Mouse (Mus musculus): ENCODE measurements at regions not wholly inside any gene's neighbourhood (a gene's known extent, or its start where the extent isn't known, plus 50 kb on each side); places are given as distances from the start of the nearest gene placed in this dataset.

GRCm38 (mm10) chr4:94049629-94050310 is 506.6 kb upstream of the Gm10306 start:
- WGBS: 77% methylated on average over 5 of the region's 5 CpGs
- no peaks in the 10 kb centered on the region for H3K4me1 ChIP-seq (ENCODE audit: insufficient read depth, low read depth, low read length)
- H3K4me3 ChIP-seq (ENCODE audit: low read depth, low read length): no peak overlapping the region

GRCm38 (mm10) chr4:94052249-94053162 is 503.8 kb upstream of the Gm10306 start:
- Histone ChIP-seq H3K9ac (replicated peaks; ENCODE audit: low read depth) (no peak overlapping the region), H3K4me3 (ENCODE audit: low read depth, low read length) (no peak overlapping the region), H3K4me1 (ENCODE audit: insufficient read depth, low read depth, low read length) (no peaks in the 10 kb centered on the region), H3K27ac (ENCODE audit: low read length) (no peak overlapping the region), H3K4me2 (replicated peaks; ENCODE audit: low read depth, low read length) (no peak overlapping the region), H3K9me3 (ENCODE audit: low read length) (no peaks in the 10 kb centered on the region), H3K27me3 (replicated peaks; ENCODE audit: insufficient read depth, low read length) (no peaks in the 10 kb centered on the region), H3K36me3 (ENCODE audit: insufficient read depth, low read length) (no peaks in the 10 kb centered on the region)
- DNase-seq (ENCODE audit: low spot score) (no peak), ATAC-seq (no peak)
- no peak for TF ChIP-seq EP300 (IDR thresholded peaks at IDR 0.05)
- TF ChIP-seq CTCF (IDR thresholded peaks at IDR 0.05): no peak
- WGBS: 65% methylated on average over 11 of the region's 11 CpGs

More at GRCm38 (mm10) chr4:94049629-94050310, 506.6 kb upstream of the Gm10306 start:
- Histone ChIP-seq H3K27ac (ENCODE audit: low read length) (no peak overlapping the region), H3K9ac (replicated peaks; ENCODE audit: low read depth) (no peak overlapping the region), H3K9me3 (ENCODE audit: low read length) (no peaks in the 10 kb centered on the region), H3K36me3 (ENCODE audit: insufficient read depth, low read length) (no peaks in the 10 kb centered on the region), H3K4me2 (replicated peaks; ENCODE audit: low read depth, low read length) (no peak overlapping the region), H3K27me3 (replicated peaks; ENCODE audit: insufficient read depth, low read length) (no peaks in the 10 kb centered on the region)
- TF ChIP-seq EP300 (IDR thresholded peaks at IDR 0.05) (no peak), CTCF (IDR thresholded peaks at IDR 0.05) (no peak)
- ATAC-seq (no peak), DNase-seq (ENCODE audit: low spot score) (no peak)

GRCm38 (mm10) chr4:94073178-94073870 is 483.0 kb upstream of the Gm10306 start:
- Histone ChIP-seq H3K27ac (ENCODE audit: low read length) (no peak overlapping the region), H3K4me2 (replicated peaks; ENCODE audit: low read depth, low read length) (no peak overlapping the region), H3K9ac (replicated peaks; ENCODE audit: low read depth) (no peak overlapping the region), H3K4me1 (ENCODE audit: insufficient read depth, low read depth, low read length) (no peaks in the 10 kb centered on the region), H3K36me3 (ENCODE audit: insufficient read depth, low read length) (no peaks in the 10 kb centered on the region), H3K4me3 (ENCODE audit: low read depth, low read length) (no peak overlapping the region), H3K27me3 (replicated peaks; ENCODE audit: insufficient read depth, low read length) (no peaks in the 10 kb centered on the region), H3K9me3 (ENCODE audit: low read length) (no peaks in the 10 kb centered on the region)
- 77% methylated on average over 9 of the region's 9 CpGs for WGBS
- ATAC-seq (no peak), DNase-seq (ENCODE audit: low spot score) (no peak)
- TF ChIP-seq CTCF (IDR thresholded peaks at IDR 0.05) (no peak), EP300 (IDR thresholded peaks at IDR 0.05) (no peak)

GRCm38 (mm10) chr4:94082839-94083238 is 473.5 kb upstream of the Gm10306 start:
- Histone ChIP-seq H3K4me3 (ENCODE audit: low read depth, low read length) (no peak overlapping the region), H3K27ac (ENCODE audit: low read length) (no peak overlapping the region), H3K4me2 (replicated peaks; ENCODE audit: low read depth, low read length) (no peak overlapping the region), H3K27me3 (replicated peaks; ENCODE audit: insufficient read depth, low read length) (no peaks in the 10 kb centered on the region), H3K9ac (replicated peaks; ENCODE audit: low read depth) (no peak overlapping the region), H3K36me3 (ENCODE audit: insufficient read depth, low read length) (no peaks in the 10 kb centered on the region), H3K9me3 (ENCODE audit: low read length) (no peaks in the 10 kb centered on the region), H3K4me1 (ENCODE audit: insufficient read depth, low read depth, low read length) (no peaks in the 10 kb centered on the region)
- TF ChIP-seq EP300 (IDR thresholded peaks at IDR 0.05) (no peak), CTCF (IDR thresholded peaks at IDR 0.05) (no peak)
- DNase-seq (ENCODE audit: low spot score) (no peak), ATAC-seq (no peak)
- WGBS: 67% methylated on average over 3 of the region's 3 CpGs

GRCm38 (mm10) chr4:94094379-94094778 is 462.0 kb upstream of the Gm10306 start:
- no peaks in the 10 kb centered on the region for H3K4me1 ChIP-seq (ENCODE audit: insufficient read depth, low read depth, low read length)
- 50% methylated on average over 5 of the region's 5 CpGs for WGBS
- no peaks in the 10 kb centered on the region for H3K27me3 ChIP-seq (replicated peaks; ENCODE audit: insufficient read depth, low read length)
- no peaks in the 10 kb centered on the region for H3K9me3 ChIP-seq (ENCODE audit: low read length)
- no peak overlapping the region for H3K27ac ChIP-seq (ENCODE audit: low read length)
- ATAC-seq (no peak), DNase-seq (ENCODE audit: low spot score) (peak; percentile 8)
- TF ChIP-seq EP300 (IDR thresholded peaks at IDR 0.05) (no peak), CTCF (IDR thresholded peaks at IDR 0.05) (no peak)
- H3K9ac ChIP-seq (replicated peaks; ENCODE audit: low read depth): no peak overlapping the region
- H3K36me3 ChIP-seq (ENCODE audit: insufficient read depth, low read length): no peaks in the 10 kb centered on the region
- no peak overlapping the region for H3K4me3 ChIP-seq (ENCODE audit: low read depth, low read length)
- no peak overlapping the region for H3K4me2 ChIP-seq (replicated peaks; ENCODE audit: low read depth, low read length)

- Histone ChIP-seq H3K4me3 (ENCODE audit: low read depth, low read length) (no peak overlapping the region), H3K9me3 (ENCODE audit: low read length) (no peaks in the 10 kb centered on the region)
- no peak for ATAC-seq
Observed at GRCm38 (mm10) chr4:94106941-94107340, 449.4 kb upstream of the Gm10306 start.

More at GRCm38 (mm10) chr4:94106941-94107340, 449.4 kb upstream of the Gm10306 start:
- Histone ChIP-seq H3K4me2 (replicated peaks; ENCODE audit: low read depth, low read length) (no peak overlapping the region), H3K9ac (replicated peaks; ENCODE audit: low read depth) (no peak overlapping the region), H3K4me1 (ENCODE audit: insufficient read depth, low read depth, low read length) (no peaks in the 10 kb centered on the region), H3K27ac (ENCODE audit: low read length) (no peak overlapping the region), H3K36me3 (ENCODE audit: insufficient read depth, low read length) (no peaks in the 10 kb centered on the region), H3K27me3 (replicated peaks; ENCODE audit: insufficient read depth, low read length) (no peaks in the 10 kb centered on the region)
- DNase-seq (ENCODE audit: low spot score): no peak
- no peak for TF ChIP-seq CTCF (IDR thresholded peaks at IDR 0.05)
- TF ChIP-seq EP300 (IDR thresholded peaks at IDR 0.05): no peak
- 72% methylated on average over 4 of the region's 4 CpGs for whole genome bisulfite sequencing
